Mouse (Mus musculus): ENCODE results near the gene Nudt3.

- TF ChIP-seq EP300 (IDR thresholded peaks at IDR 0.05; ENCODE audit: low read depth) (peak; percentile 13; the same call in 1 of the 2 replicates), CTCF (IDR thresholded peaks at IDR 0.05; ENCODE audit: low read depth) (peak; percentile 40)
Measured at GRCm38 (mm10) chr17:27557181-27557926, 65.9 kb downstream of the Nudt3 start.
